Mouse (Mus musculus) liver, embryonic 14.5 days (tissue): ENCODE measurements around the gene Umps. TPM values are rescaled to one million over a fixed set of nuclear protein-coding genes. Genes with fewer than 3 reads are reported as not detected.
A peak's percentile ranks its signal among the peaks of the same experiment; 100 is the strongest.

Experiments
- ATAC-seq: fragments of 200-750 bp; cut with Nextera tagmentation; 2 replicates; pipeline ENCODE4 v1.8.0; 2017; ENCODE audit warnings: moderate number of reproducible peaks, mild to moderate bottlenecking, moderate library complexity; ENCODE audit not compliant: insufficient read depth
- DNase-seq, 3 experiments: peaks; one replicate each; pipeline ENCODE4 v3.0.0-alpha.2; 2012 to 2013; ENCODE audit warnings: low read depth in 3 of 3, low spot score in 3 of 3
- H3K27ac ChIP-seq: fragments of 300-500 bp; sonication (generic); 2 replicates; pipeline ENCODE4 v1.5.1; 2014; ENCODE audit warnings: moderate library complexity, mild to moderate bottlenecking, control low read depth, inconsistent platforms
- H3K27me3 ChIP-seq: fragments of 300-500 bp; sonication (generic); 2 replicates; pipeline ENCODE4 v1.6.1; 2014; ENCODE audit warnings: mild to moderate bottlenecking, low read length, moderate library complexity; ENCODE audit not compliant: control insufficient read depth, insufficient read depth
- H3K36me3 ChIP-seq: fragments of 300-500 bp; sonication (generic); replicated peaks from 2 replicates; pipeline ENCODE4 v1.6.1; 2014; ENCODE audit warnings: low read depth; ENCODE audit not compliant: control insufficient read depth, insufficient read depth
- H3K4me1 ChIP-seq, 2 experiments: fragments of 200-500 bp in 1 of 2; fragments of 300-500 bp in 1 of 2; sonication (generic) in 1 of 2; replicated peaks; 2 replicates each; pipeline ENCODE4 v1.6.1; 2012 to 2014; ENCODE audit warnings: antibody characterized with exemption in 1 of 2, inconsistent platforms in 1 of 2, low read length in 1 of 2; ENCODE audit not compliant: control insufficient read depth in 2 of 2, insufficient read depth in 2 of 2
- H3K4me2 ChIP-seq: fragments of 300-500 bp; sonication (generic); 2 replicates; pipeline ENCODE4 v1.6.1; 2014; ENCODE audit warnings: low read depth, mild to moderate bottlenecking, control low read depth, moderate library complexity
- H3K4me3 ChIP-seq, 2 experiments: fragments of 200-500 bp in 1 of 2; fragments of 300-500 bp in 1 of 2; sonication (generic) in 1 of 2; 2 replicates each; pipeline ENCODE4 v1.5.1; 2012 to 2014; ENCODE audit warnings: low read depth in 2 of 2, low read length in 2 of 2, mild to moderate bottlenecking in 2 of 2, control low read depth in 1 of 2, inconsistent platforms in 1 of 2, moderate library complexity in 1 of 2; ENCODE audit not compliant: insufficient read depth in 1 of 2
- H3K9ac ChIP-seq: fragments of 300-500 bp; sonication (generic); replicated peaks from 2 replicates; pipeline ENCODE4 v1.6.1; 2014; ENCODE audit warnings: mild to moderate bottlenecking, control low read depth, moderate library complexity
- H3K9me3 ChIP-seq: fragments of 300-500 bp; sonication (generic); 2 replicates; pipeline ENCODE4 v1.6.1; 2016; ENCODE audit warnings: low read length, mixed read lengths; ENCODE audit not compliant: control insufficient read depth
- CTCF ChIP-seq: IDR thresholded peaks from 2 replicates; pipeline ENCODE4 v1.5.1; 2016; ENCODE audit warnings: antibody characterized with exemption, low read depth, control low read depth
- EP300 ChIP-seq: IDR thresholded peaks from 2 replicates; pipeline ENCODE4 v1.6.1; 2016; ENCODE audit warnings: antibody characterized with exemption, low read depth
- WGBS: fragments of 180-500 bp; shearing (Covaris S2); extraction: QIAGEN DNeasy Blood & Tissue Kit; methylation state at CpG from one replicate; pipeline ENCODE4 v1.1.7; 2014; ENCODE audit not compliant: insufficient replicate concordance; 5-methylcytosine and 5-hydroxymethylcytosine counted together
- polyA plus RNA-seq, 2 experiments: library from polyadenylated mRNA; depleted of rRNA in 1 of 2; stranded (reverse) in 1 of 2; unstranded in 1 of 2; fragments of >200 nt; fragmentation: Nextera tagmentation in 1 of 2; extraction: Ambion mirVana in 1 of 2; gene quantifications; 2 replicates each; pipeline versions ENCODE4 v1.2.1 to v1.2.3; 2012 to 2014

Gene Umps
- polyA plus RNA-seq, 2 experiments = 23.7 to 38.9 TPM

DNA sequence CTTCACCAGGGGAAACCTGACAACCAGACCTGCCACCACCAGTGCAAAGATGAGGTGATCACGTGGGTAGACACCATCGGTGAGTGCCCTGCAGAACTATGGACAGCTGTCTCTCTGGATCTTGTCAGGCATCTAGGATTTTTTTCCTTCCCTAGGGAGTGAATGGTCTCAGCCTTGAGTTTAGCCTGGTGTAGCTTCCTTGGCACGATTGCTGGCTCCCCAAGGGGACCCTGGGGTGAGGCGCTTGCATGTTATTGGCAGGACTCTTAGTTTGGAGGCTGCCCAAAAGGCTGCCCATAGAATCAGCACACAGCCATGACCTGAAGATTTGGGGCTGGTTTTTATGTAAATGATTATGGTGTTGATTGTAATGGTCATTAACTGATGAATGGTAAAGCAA is 22.7 kb downstream of the Umps start:
- DNase-seq = no peak
- 68% methylated on average over 4 of the region's 4 CpGs for WGBS
- H3K27me3 ChIP-seq = no peaks in the 10 kb centered on the region
- ATAC-seq = no peak
- no peaks in the 10 kb centered on the region for H3K9me3 ChIP-seq
- H3K4me3 ChIP-seq = no peak overlapping the region
- H3K9ac ChIP-seq = no peak overlapping the region
- no peak overlapping the region for H3K27ac ChIP-seq
- H3K4me2 ChIP-seq = no peak overlapping the region
- H3K4me1 ChIP-seq = peaks cover 0 to 22% of the 10 kb centered on the region in 2 experiments; a peak in 3 of 4 replicates
- H3K36me3 ChIP-seq = no peaks in the 10 kb centered on the region
- TF ChIP-seq EP300 (no peak), CTCF (no peak)

GRCm38 (mm10) chr16:33943388-33943787 is 23.4 kb downstream of the Umps start:
- H3K4me1 ChIP-seq = peaks cover 0 to 19% of the 10 kb centered on the region in 2 experiments; a peak in 3 of 4 replicates
- DNase-seq (no peak), ATAC-seq (no peak)
- no peaks in the 10 kb centered on the region for H3K27me3 ChIP-seq
- no peak overlapping the region for H3K9ac ChIP-seq
- H3K4me3 ChIP-seq = no peak overlapping the region
- no peak overlapping the region for H3K27ac ChIP-seq
- 84% methylated on average over 6 of the region's 6 CpGs for WGBS
- H3K4me2 ChIP-seq = no peak overlapping the region
- no peaks in the 10 kb centered on the region for H3K36me3 ChIP-seq
- H3K9me3 ChIP-seq = no peaks in the 10 kb centered on the region
- TF ChIP-seq CTCF (no peak), EP300 (no peak)

DNA sequence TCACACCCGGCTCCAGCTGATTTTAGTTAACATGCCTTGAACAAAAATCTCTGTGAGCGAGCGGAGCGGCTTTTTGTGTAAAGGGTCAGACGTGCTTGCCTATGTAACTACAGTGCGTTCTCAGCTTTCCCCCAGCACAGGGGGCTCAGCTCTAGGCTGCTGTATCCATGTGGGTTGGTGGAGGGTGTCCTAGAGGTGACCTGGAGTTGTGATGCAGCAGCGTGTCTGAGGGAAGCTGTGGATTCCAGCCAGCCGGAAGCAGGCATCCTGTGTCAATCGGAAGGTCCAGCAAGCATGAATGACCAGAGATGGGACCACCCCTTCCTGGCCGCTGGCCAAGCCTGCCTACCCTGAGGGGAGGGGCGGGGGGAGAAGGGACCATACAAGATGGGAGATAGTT is 24.5 kb downstream of the Umps start:
- DNase-seq = no peak

GRCm38 (mm10) chr16:33941271-33941781 is 25.5 kb downstream of the Umps start:
- no peaks in the 10 kb centered on the region for H3K9me3 ChIP-seq
- H3K36me3 ChIP-seq = no peaks in the 10 kb centered on the region
- DNase-seq = no peak
- peaks cover 0 to 11% of the 10 kb centered on the region in 2 experiments; a peak in 2 of 4 replicates for H3K4me1 ChIP-seq
- TF ChIP-seq CTCF (no peak), EP300 (no peak)
- H3K9ac ChIP-seq = no peak overlapping the region
- no peaks in the 10 kb centered on the region for H3K27me3 ChIP-seq
- no peak overlapping the region for H3K27ac ChIP-seq
- ATAC-seq = peak; percentile 37
- no peak overlapping the region for H3K4me2 ChIP-seq
- 46% methylated on average over 11 of the region's 11 CpGs for WGBS
- H3K4me3 ChIP-seq = no peak overlapping the region

More for the DNA sequence above, 24.5 kb downstream of the Umps start:
- Histone ChIP-seq H3K27ac (no peak overlapping the region), H3K9me3 (no peaks in the 10 kb centered on the region), H3K4me1 (peaks cover 0 to 15% of the 10 kb centered on the region in 2 experiments; a peak in 3 of 4 replicates), H3K4me2 (no peak overlapping the region), H3K27me3 (no peaks in the 10 kb centered on the region), H3K9ac (no peak overlapping the region), H3K4me3 (no peak overlapping the region), H3K36me3 (no peaks in the 10 kb centered on the region)
- 58% methylated on average over 11 of the region's 11 CpGs for WGBS
- 0 out of 2 replicates have a peak, but pooled peaks have one; percentile 25 for ATAC-seq
- TF ChIP-seq CTCF = no peak
- TF ChIP-seq EP300 = no peak

DNA sequence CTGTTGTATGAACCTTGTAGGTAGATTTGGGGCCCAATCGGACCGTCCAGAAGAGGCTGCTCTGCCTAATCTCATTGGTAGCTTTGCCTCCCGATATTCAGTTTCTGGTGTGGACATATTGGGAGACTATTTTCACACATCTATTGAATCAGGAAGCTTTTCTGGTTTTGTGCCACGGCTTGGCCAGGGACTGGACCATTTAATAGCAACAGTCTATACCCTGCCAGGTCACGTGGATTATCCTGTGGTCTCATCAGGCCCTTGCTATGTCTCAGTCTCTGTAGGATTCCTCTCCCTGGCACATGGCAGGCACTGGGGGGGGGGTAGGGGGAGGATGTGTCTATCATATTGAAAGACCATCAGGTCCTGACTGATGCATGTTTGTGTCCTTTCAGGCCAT is 26.7 kb downstream of the Umps start:
- Histone ChIP-seq H3K4me1 (peaks cover 0 to 9% of the 10 kb centered on the region in 2 experiments; a peak in 1 of 4 replicates), H3K27ac (no peak overlapping the region)
- WGBS = 67% methylated on average over 5 of the region's 5 CpGs

More for the DNA sequence above, 26.7 kb downstream of the Umps start:
- Histone ChIP-seq H3K9me3 (no peaks in the 10 kb centered on the region), H3K36me3 (no peaks in the 10 kb centered on the region), H3K4me2 (no peak overlapping the region), H3K9ac (no peak overlapping the region), H3K27me3 (no peaks in the 10 kb centered on the region), H3K4me3 (no peak overlapping the region)
- TF ChIP-seq EP300 = no peak
- no peak for TF ChIP-seq CTCF
- DNase-seq (no peak), ATAC-seq (no peak)
